Mouse (Mus musculus): ENCODE data around the gene Rgs8.

DNA sequence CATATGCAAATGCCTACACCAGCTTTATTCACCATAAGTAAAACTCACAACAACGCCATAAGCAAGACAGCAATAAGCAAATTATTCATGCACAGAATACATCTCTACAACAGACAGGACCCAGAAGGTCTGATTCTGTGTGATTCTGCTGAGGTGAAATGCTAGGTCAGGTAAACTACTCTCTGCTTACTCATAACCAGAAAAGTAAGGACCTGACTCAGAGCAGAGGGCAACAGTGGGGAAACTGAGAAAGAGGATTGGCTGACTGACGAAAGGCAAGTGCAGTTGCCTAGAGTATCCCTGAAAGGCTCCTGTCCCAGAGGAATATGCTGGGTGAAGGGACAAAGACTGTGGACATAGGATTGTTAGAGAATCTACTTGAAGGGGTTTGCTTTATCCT lies 59.8 kb downstream of the Rgs8 start:
- no peak for TF ChIP-seq ZNF384 (IDR thresholded peaks at IDR 0.05; ENCODE audit: low read depth, low read length)
- no peak for TF ChIP-seq MAFK (IDR thresholded peaks at IDR 0.05; ENCODE audit: insufficient read depth, low read depth, low read length)
- TF ChIP-seq HCFC1 (IDR thresholded peaks at IDR 0.05; ENCODE audit: borderline replicate concordance, insufficient read depth, low read length): no peak
- TF ChIP-seq CHD2 (IDR thresholded peaks at IDR 0.05; ENCODE audit: low read depth, low read length): no peak
- TF ChIP-seq ZC3H11A (IDR thresholded peaks at IDR 0.05; ENCODE audit: borderline replicate concordance, low read depth, low read length): no peak
